Mouse (Mus musculus): ENCODE results near the gene Taok2. TPM values are rescaled to one million over a fixed set of nuclear protein-coding genes. Genes with fewer than 3 reads are reported as not detected.
A peak's percentile ranks its signal among the peaks of the same experiment; 100 is the strongest.

The Taok2 gene
- polyA plus RNA-seq, 1 experiment from 2014 or later: 57.2 TPM

DNA sequence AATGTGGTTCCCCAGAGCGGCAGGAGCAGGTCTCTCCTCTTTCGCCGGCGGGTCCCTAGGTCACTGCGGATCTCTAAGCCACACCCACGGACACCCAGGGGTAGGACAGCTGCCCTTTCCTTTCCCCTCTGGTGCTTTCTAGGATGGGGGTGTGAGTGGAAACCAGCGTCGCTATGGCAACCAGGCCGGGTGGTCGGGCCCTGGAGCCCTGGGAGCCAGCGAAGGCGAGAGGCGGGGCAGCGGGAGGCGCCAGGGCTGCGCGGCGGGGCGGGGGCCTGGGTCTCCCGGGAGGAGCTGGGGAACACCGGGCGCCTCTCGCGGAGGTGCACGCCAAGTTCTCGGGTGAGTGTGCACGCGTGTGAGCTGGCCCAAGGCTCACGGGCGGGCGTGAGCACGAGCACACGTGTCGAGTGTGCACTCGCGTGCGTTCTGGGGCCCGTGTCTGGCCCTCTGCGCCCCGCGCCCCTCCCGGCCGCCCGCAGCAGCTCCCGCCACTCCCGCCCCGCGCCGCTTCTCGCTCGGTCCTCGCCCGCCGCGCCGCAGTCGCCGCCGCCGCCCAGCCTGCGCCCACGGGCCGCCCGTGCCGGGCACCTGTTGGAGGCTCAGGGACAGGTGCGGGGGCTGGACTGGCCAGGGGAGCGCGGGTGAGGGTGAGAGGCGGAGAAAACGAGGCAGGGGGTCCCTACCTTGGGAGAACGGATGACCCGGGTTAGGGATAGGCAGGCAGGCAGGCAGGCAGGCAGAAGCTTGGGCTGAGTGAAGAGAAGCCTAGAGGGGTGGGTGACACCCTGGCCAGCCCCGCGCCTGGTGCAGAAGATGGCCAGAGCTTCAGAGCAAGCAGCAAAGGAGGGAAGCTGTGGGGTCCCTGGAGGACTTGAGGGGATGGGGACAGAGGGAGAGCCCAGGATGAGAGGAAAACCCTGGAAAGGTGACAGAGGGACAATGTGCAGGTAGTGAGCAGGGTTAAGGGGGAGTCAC, 36.8 kb downstream of the Taok2 start:
- peaks cover 12% of the 10 kb centered on the region for H3K36me3 ChIP-seq
- ATAC-seq (ENCODE audit: low FRiP score, low read depth): peak; percentile 49; the same call in 1 of the 2 replicates
- peaks cover 46% of the 10 kb centered on the region for H3K27me3 ChIP-seq
- H3K4me2 ChIP-seq (replicated peaks): peak overlapping the region; percentile 99
- no peaks in the 10 kb centered on the region for H3K9me3 ChIP-seq
- H3K4me1 ChIP-seq: peaks cover 20% of the 10 kb centered on the region
- H3K9ac ChIP-seq: peak overlapping the region; percentile 70
- no peak overlapping the region for H3K27ac ChIP-seq
- peak overlapping the region; percentile 59 for H3K4me3 ChIP-seq
- WGBS: 1% methylated on average over 54 of the region's 74 CpGs

DNA sequence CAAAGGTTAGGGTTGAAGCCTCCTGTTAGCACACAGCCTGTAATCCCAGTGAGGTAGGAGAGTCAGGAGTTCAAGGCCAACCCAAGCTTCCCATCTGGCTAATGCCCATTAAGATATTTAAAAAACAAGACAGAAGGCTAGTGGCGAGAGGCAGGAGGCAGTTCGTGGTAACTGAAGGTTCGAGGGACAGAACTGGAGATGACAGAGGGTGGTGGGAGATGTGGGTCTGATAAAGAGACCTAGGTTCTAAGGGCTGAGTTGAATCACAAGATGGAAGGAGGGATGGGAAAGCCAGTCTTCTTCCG, 37.4 kb downstream of the Taok2 start, which contains the start of gene Doc2a:
Doc2a (plus strand) TSS at position 301 of the 305 bp plus-strand sequence.
- peaks cover 20% of the 10 kb centered on the region for H3K4me1 ChIP-seq
- H3K27me3 ChIP-seq: peaks cover 46% of the 10 kb centered on the region
- ATAC-seq (ENCODE audit: low FRiP score, low read depth): no peak
- peaks cover 6% of the 10 kb centered on the region for H3K36me3 ChIP-seq
- H3K4me3 ChIP-seq: peak within 1 kb of the TSS; percentile 59
- peak within 1 kb of the TSS; percentile 70 for H3K9ac ChIP-seq
- H3K27ac ChIP-seq: no peak within 1 kb of the TSS
- peak within 1 kb of the TSS; percentile 99 for H3K4me2 ChIP-seq (replicated peaks)
- no peaks in the 10 kb centered on the region for H3K9me3 ChIP-seq
- 23% methylated on average over 4 of the region's 4 CpGs for WGBS

DNA sequence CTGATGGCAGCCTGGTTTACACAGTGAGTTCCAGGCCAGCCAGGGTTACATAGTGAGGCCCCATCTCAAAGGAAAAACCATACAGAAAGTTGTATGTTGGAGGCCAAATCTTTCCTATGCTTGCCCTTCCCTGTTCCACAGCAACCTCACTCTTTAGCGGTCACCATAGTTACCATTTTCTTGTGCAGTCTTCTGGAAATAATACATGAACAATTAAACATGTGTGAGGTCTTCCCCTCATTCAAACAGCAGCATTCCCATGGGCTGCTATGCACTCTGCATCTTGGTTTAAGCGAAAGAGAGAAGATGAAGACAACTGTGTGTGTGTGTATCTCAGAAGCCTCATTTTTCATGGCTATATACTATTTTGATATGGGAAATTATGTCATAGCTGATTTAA, 39.0 kb downstream of the Taok2 start:
- H3K4me3 ChIP-seq: no peak overlapping the region
- no peak overlapping the region for H3K27ac ChIP-seq
- peaks cover 20% of the 10 kb centered on the region for H3K4me1 ChIP-seq
- peaks cover 38% of the 10 kb centered on the region for H3K27me3 ChIP-seq
- 92% methylated on average over 2 of the region's 2 CpGs for WGBS
- H3K9me3 ChIP-seq: no peaks in the 10 kb centered on the region
- ATAC-seq (ENCODE audit: low FRiP score, low read depth): no peak
- no peaks in the 10 kb centered on the region for H3K36me3 ChIP-seq
- no peak overlapping the region for H3K4me2 ChIP-seq (replicated peaks)
- no peak overlapping the region for H3K9ac ChIP-seq

DNA sequence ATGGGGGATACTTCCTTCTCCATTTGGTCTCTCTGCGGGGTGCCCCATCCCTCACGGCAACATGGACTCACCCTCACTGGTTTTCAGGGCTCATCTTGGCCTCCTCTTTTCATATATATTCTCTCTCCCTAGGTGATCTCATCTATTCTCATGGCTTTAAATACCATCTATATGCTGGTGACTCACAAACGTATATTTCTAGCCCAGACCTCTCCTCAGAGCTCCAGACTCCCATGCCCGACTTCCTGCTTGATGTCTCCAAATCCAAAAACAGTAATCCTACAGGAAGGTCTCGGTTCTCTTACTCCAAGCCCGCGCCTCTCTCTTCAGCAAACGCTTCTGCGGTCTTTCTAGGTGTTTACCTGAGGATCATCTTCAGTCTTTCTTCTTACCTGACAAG, 41.2 kb downstream of the Taok2 start:
- Histone ChIP-seq H3K9me3 (no peaks in the 10 kb centered on the region), H3K36me3 (no peaks in the 10 kb centered on the region), H3K9ac (no peak overlapping the region), H3K4me1 (peaks cover 12% of the 10 kb centered on the region), H3K27ac (no peak overlapping the region), H3K4me3 (no peak overlapping the region), H3K4me2 (replicated peaks) (no peak overlapping the region), H3K27me3 (peaks cover 16% of the 10 kb centered on the region)
- no peak for ATAC-seq (ENCODE audit: low FRiP score, low read depth)
- 80% methylated on average over 9 of the region's 9 CpGs for WGBS

- no peaks in the 10 kb centered on the region for H3K9me3 ChIP-seq
- WGBS: 95% methylated on average over 1 of the region's 1 CpGs
- ATAC-seq (ENCODE audit: low FRiP score, low read depth): no peak
- H3K4me2 ChIP-seq (replicated peaks): no peak overlapping the region
- no peak overlapping the region for H3K27ac ChIP-seq
- H3K4me3 ChIP-seq: no peak overlapping the region
- no peaks in the 10 kb centered on the region for H3K36me3 ChIP-seq
- H3K27me3 ChIP-seq: peaks cover 20% of the 10 kb centered on the region
- H3K9ac ChIP-seq: no peak overlapping the region
- H3K4me1 ChIP-seq: peaks cover 6% of the 10 kb centered on the region; the same call in 1 of the 2 replicates
These were observed 51.2 kb downstream of the Taok2 start for GRCm38 (mm10) chr7:126833294-126833693.

DNA sequence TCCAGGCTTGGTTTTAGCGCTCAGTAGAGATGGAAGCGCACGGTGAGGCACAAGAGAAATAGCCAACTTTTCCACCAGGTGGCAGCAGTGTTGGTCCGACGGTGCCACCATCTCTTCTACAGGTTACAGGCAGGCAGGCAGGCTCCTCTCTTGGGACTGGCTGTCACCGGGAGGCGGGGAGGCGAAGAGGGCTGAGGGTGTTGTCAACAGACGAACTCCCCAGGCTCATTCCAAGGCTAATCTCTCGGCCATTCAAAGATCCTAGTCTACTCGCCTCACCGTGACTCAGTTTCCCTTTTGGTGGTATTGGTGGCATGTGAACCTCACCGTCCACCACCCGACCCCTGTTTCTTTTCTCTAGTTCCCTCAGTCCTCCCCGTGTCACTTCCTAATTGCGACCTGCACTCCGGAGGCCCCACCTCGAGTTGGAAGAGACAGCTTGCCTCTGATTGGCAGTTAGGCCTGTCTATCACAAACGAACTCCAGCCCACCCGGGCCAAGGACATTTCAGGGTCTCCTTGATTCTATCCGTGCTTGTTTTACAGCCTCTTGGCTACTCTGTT, 52.4 kb downstream of the Taok2 start:
- peak; percentile 51; the same call in 1 of the 2 replicates for ATAC-seq (ENCODE audit: low FRiP score, low read depth)
- H3K27me3 ChIP-seq: peaks cover 20% of the 10 kb centered on the region
- peaks cover 6% of the 10 kb centered on the region; the same call in 1 of the 2 replicates for H3K4me1 ChIP-seq
- 1% methylated on average over 21 of the region's 21 CpGs for WGBS
- H3K27ac ChIP-seq: no peak overlapping the region
- no peak overlapping the region for H3K9ac ChIP-seq
- H3K4me2 ChIP-seq (replicated peaks): peak overlapping the region; percentile 53
- H3K9me3 ChIP-seq: no peaks in the 10 kb centered on the region
- no peaks in the 10 kb centered on the region for H3K36me3 ChIP-seq
- H3K4me3 ChIP-seq: peak overlapping the region; percentile 15

DNA sequence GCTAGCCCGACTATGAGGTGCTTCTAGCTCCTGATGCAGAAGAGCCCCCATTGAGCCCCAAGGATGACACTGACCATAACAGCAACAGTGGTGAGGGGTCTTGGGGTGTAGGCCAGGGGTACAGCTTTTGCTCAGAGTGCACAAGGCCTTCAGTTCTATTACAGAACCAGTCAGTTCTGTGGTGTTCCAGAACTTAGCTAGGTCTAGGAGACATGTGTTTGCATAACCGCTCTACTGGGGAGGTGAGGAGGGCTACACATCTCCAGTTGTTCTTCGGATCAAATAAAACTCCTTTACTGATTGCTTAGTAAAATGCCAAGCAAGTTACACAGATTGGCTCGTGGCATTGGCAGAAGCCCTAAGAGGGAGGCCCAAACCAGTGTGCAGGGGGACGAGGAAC, 53.0 kb downstream of the Taok2 start, which contains the start of gene 4930451I11Rik:
4930451I11Rik (minus strand) TSS at position 101 of the 400 bp plus-strand sequence.
- no peak within 1 kb of the TSS for H3K27ac ChIP-seq
- no peak within 1 kb of the TSS for H3K9ac ChIP-seq
- no peaks in the 10 kb centered on the region for H3K36me3 ChIP-seq
- no peak for ATAC-seq (ENCODE audit: low FRiP score, low read depth)
- 58% methylated on average over 5 of the region's 5 CpGs for whole genome bisulfite sequencing
- H3K4me3 ChIP-seq: peak within 1 kb of the TSS; percentile 15
- no peaks in the 10 kb centered on the region for H3K9me3 ChIP-seq
- H3K4me2 ChIP-seq (replicated peaks): peak within 1 kb of the TSS; percentile 53
- peaks cover 20% of the 10 kb centered on the region for H3K27me3 ChIP-seq
- H3K4me1 ChIP-seq: peaks cover 6% of the 10 kb centered on the region; the same call in 1 of the 2 replicates

DNA sequence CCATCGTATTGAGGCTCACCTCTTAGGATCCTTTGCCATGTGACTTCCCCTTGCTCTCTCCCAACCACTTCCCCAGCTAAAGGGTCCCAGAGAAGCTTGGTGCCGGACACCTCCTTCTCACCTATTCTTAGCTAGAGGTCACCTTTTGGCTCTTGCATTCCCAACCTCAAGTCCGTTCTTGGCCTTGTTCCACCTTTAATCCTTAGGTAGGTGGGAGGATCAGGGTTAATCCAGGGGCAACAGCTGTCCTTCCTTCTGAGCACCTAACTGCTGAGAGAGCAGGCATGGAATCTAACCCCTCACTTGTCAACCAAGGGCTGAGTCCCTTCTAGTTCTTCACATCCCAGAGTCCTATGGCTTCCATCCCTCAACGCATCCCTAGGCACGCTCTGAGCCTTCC, 58.6 kb downstream of the Taok2 start:
- peaks cover 8% of the 10 kb centered on the region for H3K4me1 ChIP-seq
- no peaks in the 10 kb centered on the region for H3K9me3 ChIP-seq
- peaks cover 66% of the 10 kb centered on the region for H3K27me3 ChIP-seq
- H3K36me3 ChIP-seq: no peaks in the 10 kb centered on the region
- H3K4me3 ChIP-seq: no peak overlapping the region
- no peak overlapping the region for H3K9ac ChIP-seq
- H3K27ac ChIP-seq: no peak overlapping the region
- H3K4me2 ChIP-seq (replicated peaks): no peak overlapping the region
- WGBS: 70% methylated on average over 5 of the region's 5 CpGs
- no peak for ATAC-seq (ENCODE audit: low FRiP score, low read depth)

DNA sequence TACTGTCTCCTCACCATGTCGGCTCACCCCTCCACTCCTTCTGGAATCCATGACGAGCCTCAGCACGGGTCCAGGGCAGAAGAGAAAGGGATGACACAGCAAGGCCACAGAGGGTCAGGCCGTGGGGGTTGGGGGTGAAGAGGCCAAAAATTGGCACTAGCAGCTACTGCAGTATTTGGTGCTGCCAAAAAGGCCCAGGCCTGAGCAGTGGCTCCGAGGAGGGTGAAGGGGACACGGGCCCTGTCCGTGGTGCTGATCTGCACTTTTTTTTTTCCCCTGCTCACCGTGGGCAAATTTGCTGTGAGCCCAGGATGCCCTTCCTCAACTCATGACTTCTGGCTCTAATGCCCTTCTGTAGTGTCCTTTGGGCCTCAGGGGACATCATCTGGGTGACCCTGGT, 59.1 kb downstream of the Taok2 start:
- H3K27me3 ChIP-seq: peaks cover 65% of the 10 kb centered on the region

GRCm38 (mm10) chr7:126823940-126824339, 60.6 kb downstream of the Taok2 start:
- WGBS: 13% methylated on average over 10 of the region's 10 CpGs
- H3K9ac ChIP-seq: no peak overlapping the region
- H3K27ac ChIP-seq: no peak overlapping the region
- H3K4me2 ChIP-seq (replicated peaks): no peak overlapping the region
- peaks cover 56% of the 10 kb centered on the region for H3K27me3 ChIP-seq
- H3K4me1 ChIP-seq: peaks cover 8% of the 10 kb centered on the region
- no peaks in the 10 kb centered on the region for H3K36me3 ChIP-seq
- ATAC-seq (ENCODE audit: low FRiP score, low read depth): no peak
- H3K9me3 ChIP-seq: no peaks in the 10 kb centered on the region
- H3K4me3 ChIP-seq: no peak overlapping the region

More for the DNA sequence above, 59.1 kb downstream of the Taok2 start:
- H3K27ac ChIP-seq: no peak overlapping the region
- no peaks in the 10 kb centered on the region for H3K36me3 ChIP-seq
- no peaks in the 10 kb centered on the region for H3K9me3 ChIP-seq
- H3K9ac ChIP-seq: no peak overlapping the region
- H3K4me2 ChIP-seq (replicated peaks): no peak overlapping the region
- WGBS: 17% methylated on average over 8 of the region's 8 CpGs
- ATAC-seq (ENCODE audit: low FRiP score, low read depth): no peak
- H3K4me3 ChIP-seq: no peak overlapping the region
- peaks cover 8% of the 10 kb centered on the region for H3K4me1 ChIP-seq

DNA sequence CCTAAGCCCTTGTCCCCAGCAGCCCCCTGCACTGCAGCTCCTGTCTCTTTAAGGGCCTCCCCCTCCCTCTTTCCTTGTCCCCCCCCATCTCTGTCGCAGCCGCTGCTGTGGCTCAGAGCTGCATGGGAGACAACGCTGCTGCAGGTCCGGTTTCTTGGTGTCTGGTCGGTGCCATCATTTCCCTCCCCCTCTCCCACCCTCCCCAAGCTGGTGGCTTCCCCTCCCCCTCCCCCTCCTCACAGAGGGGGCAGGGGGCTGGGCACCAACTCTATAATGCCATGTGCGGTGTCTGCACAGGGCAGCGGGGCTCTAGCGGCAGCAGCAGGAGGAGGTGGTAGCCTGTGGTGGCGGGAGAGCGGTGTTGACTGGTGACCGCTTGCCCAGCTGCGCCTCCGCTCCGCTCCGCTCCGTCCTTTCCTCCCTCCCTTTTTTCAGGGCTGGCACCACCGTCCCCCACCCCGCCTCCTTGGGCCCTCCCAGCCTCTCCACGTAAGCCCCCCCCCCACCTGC, 61.2 kb downstream of the Taok2 start:
- Histone ChIP-seq H3K27ac (no peak overlapping the region), H3K4me3 (peak overlapping the region; percentile 32), H3K4me2 (replicated peaks) (peak overlapping the region; percentile 56), H3K36me3 (no peaks in the 10 kb centered on the region), H3K27me3 (peaks cover 51% of the 10 kb centered on the region), H3K9ac (0 out of 2 replicates have a peak overlapping the region, but pooled peaks have one; percentile 13), H3K9me3 (no peaks in the 10 kb centered on the region), H3K4me1 (peaks cover 8% of the 10 kb centered on the region)
- no peak for ATAC-seq (ENCODE audit: low FRiP score, low read depth)
- WGBS: 3% methylated on average over 14 of the region's 19 CpGs

DNA sequence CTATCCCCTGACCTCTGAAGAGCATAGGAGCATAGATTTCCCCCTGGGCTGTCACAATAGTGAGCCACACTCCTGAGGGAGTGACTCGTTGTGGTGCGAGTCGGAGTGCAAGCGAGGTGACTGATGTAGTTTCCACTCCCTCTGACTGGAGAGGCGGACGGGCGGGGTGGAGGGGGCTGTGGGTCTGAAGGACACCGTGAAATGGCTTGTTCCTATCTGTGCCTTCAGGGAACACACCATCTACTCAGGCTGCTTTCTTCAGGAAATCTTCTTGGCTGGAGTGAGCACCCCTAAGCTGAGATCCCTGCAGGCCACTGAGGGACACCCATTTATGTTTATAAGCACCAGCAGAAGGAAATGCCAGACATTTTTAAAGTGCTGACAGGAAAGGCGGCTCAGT, 61.8 kb downstream of the Taok2 start:
- Histone ChIP-seq H3K4me2 (replicated peaks) (peak overlapping the region; percentile 56), H3K4me3 (peak overlapping the region; percentile 32)

More for the DNA sequence above, 61.8 kb downstream of the Taok2 start:
- Histone ChIP-seq H3K4me1 (peaks cover 8% of the 10 kb centered on the region), H3K36me3 (no peaks in the 10 kb centered on the region), H3K27ac (no peak overlapping the region), H3K9ac (no peak overlapping the region), H3K27me3 (peaks cover 51% of the 10 kb centered on the region), H3K9me3 (no peaks in the 10 kb centered on the region)
- 14% methylated on average over 9 of the region's 9 CpGs for WGBS
- no peak for ATAC-seq (ENCODE audit: low FRiP score, low read depth)

All from limb, embryonic 13.5 days (tissue).